In genomic region chr11:97797369-97798082, GRCm38 (mm10) we compare ENCODE assay signal across 11 mouse cellular contexts. TPM values are rescaled to one million over a fixed set of nuclear protein-coding genes. Genes with fewer than 3 reads are reported as not detected.
DNase-seq lines count a peak whose midpoint lies in the region; ATAC-seq and TF ChIP-seq lines count a peak whose summit lies in the region.
"Had no signal": no experiment of that assay in that cellular context is flagged by ENCODE, and none has a peak within 500 bp of the region (broad histone marks: within the 10 kb centered on the region; RNA-seq: fewer than 3 reads in every experiment).

No protein-coding gene starts in this region.

- H3K9me3 ChIP-seq in hindbrain, embryonic 10.5 days = no peaks in the 10 kb centered on the region
- H3K9me3 ChIP-seq in hindbrain, embryonic 12.5 days (replicated peaks) = no peaks in the 10 kb centered on the region
- H3K9me3 ChIP-seq in ES-E14 (ENCODE audit: control insufficient read depth, insufficient read depth, low read depth, low read length) = no peaks in the 10 kb centered on the region
- no peaks in the 10 kb centered on the region for H3K9me3 ChIP-seq in embryonic facial prominence, embryonic 15.5 days (replicated peaks)
- no peaks in the 10 kb centered on the region for H3K9me3 ChIP-seq in midbrain, embryonic 10.5 days (replicated peaks)

- H3K4me2 ChIP-seq in hindbrain, embryonic 12.5 days (replicated peaks) = no peak overlapping the region
- H3K4me2 ChIP-seq in embryonic facial prominence, embryonic 15.5 days (replicated peaks) = peak overlapping the region; percentile 64

- ATAC-seq in hindbrain, embryonic 12.5 days (ENCODE audit: low FRiP score) = no peak
- ATAC-seq in embryonic facial prominence, embryonic 15.5 days (ENCODE audit: insufficient number of reproducible peaks, low FRiP score, low TSS enrichment, low read depth) = no peak

- H3K27me3 ChIP-seq in hindbrain, embryonic 10.5 days (ENCODE audit: insufficient read depth, poor library complexity, severe bottlenecking) = no peaks in the 10 kb centered on the region
- no peaks in the 10 kb centered on the region for H3K27me3 ChIP-seq in hindbrain, embryonic 12.5 days
- no peaks in the 10 kb centered on the region for H3K27me3 ChIP-seq in embryonic facial prominence, embryonic 15.5 days
- H3K27me3 ChIP-seq in midbrain, embryonic 10.5 days (ENCODE audit: low read depth, poor library complexity, severe bottlenecking) = 0 out of 2 replicates have a peak, but pooled peaks cover 6% of the 10 kb centered on the region

- peaks cover 36% of the 10 kb centered on the region for H3K4me1 ChIP-seq in hindbrain, embryonic 10.5 days (replicated peaks)
- H3K4me1 ChIP-seq in hindbrain, embryonic 12.5 days = peaks cover 22% of the 10 kb centered on the region
- peaks cover 13 to 18% of the 10 kb centered on the region in 2 experiments for H3K4me1 ChIP-seq in ES-E14 (ENCODE audit: control insufficient read depth in 2 of 2, insufficient read depth in 2 of 2, low read length in 2 of 2, poor library complexity in 1 of 2)
- peaks cover 31% of the 10 kb centered on the region for H3K4me1 ChIP-seq in embryonic facial prominence, embryonic 15.5 days
- H3K4me1 ChIP-seq in midbrain, embryonic 10.5 days = peaks cover 34% of the 10 kb centered on the region

- in situ Hi-C loops in ES-E14 (cut with MboI; ENCODE audit: low sequenced_read_pairs in 2 of 2, unreplicated experiment in 2 of 2) = no loop called here

- H3K27ac ChIP-seq in hindbrain, embryonic 10.5 days = no peak overlapping the region
- H3K27ac ChIP-seq in hindbrain, embryonic 12.5 days = no peak overlapping the region
- H3K27ac ChIP-seq in ES-E14 (ENCODE audit: insufficient read depth, low read depth, low read length, poor library complexity, severe bottlenecking) = no peak overlapping the region; the same call in 1 of the 2 replicates
- H3K27ac ChIP-seq in embryonic facial prominence, embryonic 15.5 days (replicated peaks) = peak overlapping the region; percentile 98; the same call in 1 of the 2 replicates
- no peak overlapping the region for H3K27ac ChIP-seq in midbrain, embryonic 10.5 days (replicated peaks)

- no peaks in the 10 kb centered on the region for H3K36me3 ChIP-seq in hindbrain, embryonic 10.5 days
- no peaks in the 10 kb centered on the region for H3K36me3 ChIP-seq in hindbrain, embryonic 12.5 days
- no peaks in the 10 kb centered on the region; the same call in 1 of the 2 replicates for H3K36me3 ChIP-seq in ES-E14 (ENCODE audit: control insufficient read depth, insufficient read depth, low read length, poor library complexity, severe bottlenecking)
- H3K36me3 ChIP-seq in embryonic facial prominence, embryonic 15.5 days = no peaks in the 10 kb centered on the region
- H3K36me3 ChIP-seq in midbrain, embryonic 10.5 days = no peaks in the 10 kb centered on the region

- peak overlapping the region; percentile 24; the same call in 1 of the 2 replicates for H3K4me3 ChIP-seq in hindbrain, embryonic 10.5 days
- H3K4me3 ChIP-seq in hindbrain, embryonic 12.5 days = no peak overlapping the region
- H3K4me3 ChIP-seq in ES-E14 (ENCODE audit: insufficient read depth in 1 of 2, low read depth in 1 of 2, low read length in 2 of 2, poor library complexity in 1 of 2, severe bottlenecking in 1 of 2) = no peak overlapping the region; a peak in 1 of 4 replicates
- no peak overlapping the region; the same call in 1 of the 2 replicates for H3K4me3 ChIP-seq in embryonic facial prominence, embryonic 15.5 days (replicated peaks)
- peak overlapping the region; percentile 95; the same call in 1 of the 2 replicates for H3K4me3 ChIP-seq in midbrain, embryonic 10.5 days

- 60% methylated on average over 15 of the region's 15 CpGs for WGBS in hindbrain, embryonic 10.5 days
- WGBS in hindbrain, embryonic 12.5 days = 50% methylated on average over 15 of the region's 15 CpGs
- WGBS in embryonic facial prominence, embryonic 15.5 days = 46% methylated on average over 15 of the region's 15 CpGs
- 64% methylated on average over 15 of the region's 15 CpGs for WGBS in midbrain, embryonic 10.5 days

- H3K9ac ChIP-seq in hindbrain, embryonic 12.5 days = no peak overlapping the region
- no peak overlapping the region; the same call in 1 of the 2 replicates for H3K9ac ChIP-seq in ES-E14 (ENCODE audit: insufficient read depth, low read depth, low read length, poor library complexity, severe bottlenecking)
- no peak overlapping the region for H3K9ac ChIP-seq in embryonic facial prominence, embryonic 15.5 days

- no peak for DNase-seq in hindbrain, embryonic 10.5 days (ENCODE audit: low spot score)
- no peak for DNase-seq in ES-E14 (ENCODE audit: low read depth, low spot score)
- DNase-seq in midbrain, embryonic 10.5 days (ENCODE audit: low spot score) = no peak
- DNase-seq in right cerebral cortex, postnatal 4 days = no peak
- no peak for DNase-seq in urinary bladder, postnatal 25 days (ENCODE audit: low spot score)
- no peak for DNase-seq in thymus, postnatal 10 days (ENCODE audit: low spot score in 2 of 2)

TF ChIP-seq in ES-E14, 5 proteins besides CTCF, POLR2A, EP300 and RAD21:
- TF ChIP-seq CHD2 (IDR thresholded peaks at IDR 0.05; ENCODE audit: low read depth, low read length) (no peak), ZNF384 (IDR thresholded peaks at IDR 0.05; ENCODE audit: low read depth, low read length) (peak; percentile 50; the same call in 1 of the 2 replicates)

RNA-seq across cellular contexts. Expression of gene Lasp1, which starts 1.3 kb away (rescaled TPM):
- polyA plus RNA-seq in hindbrain, embryonic 10.5 days (2016; fragmentation: Nextera tagmentation; extraction: Ambion mirVana) = 77.7 and 90.1 TPM in 2 replicates
- polyA plus RNA-seq in hindbrain, embryonic 12.5 days (2016; fragmentation: Nextera tagmentation; extraction: Ambion mirVana) = 111 and 120 TPM in 2 replicates
- total RNA-seq in ES-E14 (2012; rRNA removed) = 108 and 147 TPM in 2 replicates
- polyA plus RNA-seq in embryonic facial prominence, embryonic 15.5 days (2015; fragmentation: Nextera tagmentation; extraction: Ambion mirVana) = 117 and 121 TPM in 2 replicates
- 75.1 and 88.8 TPM in 2 replicates for polyA plus RNA-seq in midbrain, embryonic 10.5 days (2016; fragmentation: Nextera tagmentation; extraction: Ambion mirVana)

RNA-seq across cellular contexts. Expression of gene Rpl23, which starts 15.3 kb away (rescaled TPM):
- polyA plus RNA-seq in hindbrain, embryonic 10.5 days (2016; fragmentation: Nextera tagmentation; extraction: Ambion mirVana) = 381 and 439 TPM in 2 replicates
- 347 and 376 TPM in 2 replicates for polyA plus RNA-seq in hindbrain, embryonic 12.5 days (2016; fragmentation: Nextera tagmentation; extraction: Ambion mirVana)
- 1,213 and 1,430 TPM in 2 replicates for total RNA-seq in ES-E14 (2012; rRNA removed)
- 567 and 575 TPM in 2 replicates for polyA plus RNA-seq in embryonic facial prominence, embryonic 15.5 days (2015; fragmentation: Nextera tagmentation; extraction: Ambion mirVana)
- 378 and 451 TPM in 2 replicates for polyA plus RNA-seq in midbrain, embryonic 10.5 days (2016; fragmentation: Nextera tagmentation; extraction: Ambion mirVana)

RNA-seq across cellular contexts. Expression of gene 1700001P01Rik, which starts 21.8 kb away (rescaled TPM):
- polyA plus RNA-seq in hindbrain, embryonic 10.5 days (2016; fragmentation: Nextera tagmentation; extraction: Ambion mirVana) = 0.37 and 0.80 TPM in 2 replicates
- 0.68 and 0.98 TPM in 2 replicates for polyA plus RNA-seq in hindbrain, embryonic 12.5 days (2016; fragmentation: Nextera tagmentation; extraction: Ambion mirVana)
- total RNA-seq in ES-E14 (2012; rRNA removed) = 2.3 TPM in 2 replicates
- polyA plus RNA-seq in embryonic facial prominence, embryonic 15.5 days (2015; fragmentation: Nextera tagmentation; extraction: Ambion mirVana) = 0.95 TPM in 1 of 2 replicates, not detected in the other
- polyA plus RNA-seq in midbrain, embryonic 10.5 days (2016; fragmentation: Nextera tagmentation; extraction: Ambion mirVana) = 0.20 and 0.46 TPM in 2 replicates
- polyA plus RNA-seq: adrenal gland, adult 2 months; heart, postnatal 0 days; neural tube, embryonic 11.5 days had no signal

RNA-seq across cellular contexts. Expression of gene Cwc25, which starts 31.2 kb away (rescaled TPM):
- polyA plus RNA-seq in hindbrain, embryonic 10.5 days (2016; fragmentation: Nextera tagmentation; extraction: Ambion mirVana) = 19.4 and 20.6 TPM in 2 replicates
- polyA plus RNA-seq in hindbrain, embryonic 12.5 days (2016; fragmentation: Nextera tagmentation; extraction: Ambion mirVana) = 22.0 and 25.4 TPM in 2 replicates
- 14.0 and 18.5 TPM in 2 replicates for total RNA-seq in ES-E14 (2012; rRNA removed)
- 18.0 and 20.7 TPM in 2 replicates for polyA plus RNA-seq in embryonic facial prominence, embryonic 15.5 days (2015; fragmentation: Nextera tagmentation; extraction: Ambion mirVana)
- polyA plus RNA-seq in midbrain, embryonic 10.5 days (2016; fragmentation: Nextera tagmentation; extraction: Ambion mirVana) = 20.5 and 21.8 TPM in 2 replicates

RNA-seq across cellular contexts. Expression of gene B230217C12Rik, which starts 43.1 kb away (rescaled TPM):
- 10.0 and 12.3 TPM in 2 replicates for polyA plus RNA-seq in hindbrain, embryonic 10.5 days (2016; fragmentation: Nextera tagmentation; extraction: Ambion mirVana)
- 14.1 and 14.8 TPM in 2 replicates for polyA plus RNA-seq in hindbrain, embryonic 12.5 days (2016; fragmentation: Nextera tagmentation; extraction: Ambion mirVana)
- total RNA-seq in ES-E14 (2012; rRNA removed) = 3.0 and 4.1 TPM in 2 replicates
- 6.8 and 7.4 TPM in 2 replicates for polyA plus RNA-seq in embryonic facial prominence, embryonic 15.5 days (2015; fragmentation: Nextera tagmentation; extraction: Ambion mirVana)
- polyA plus RNA-seq in midbrain, embryonic 10.5 days (2016; fragmentation: Nextera tagmentation; extraction: Ambion mirVana) = 12.6 and 14.3 TPM in 2 replicates

Comparison
In these comparisons a context has a peak if more than half of its experiments do, and no peak if none do; other contexts are left out.
1. H3K4me3 ChIP-seq: peak in hindbrain, embryonic 10.5 days (single experiment) and midbrain, embryonic 10.5 days (single experiment); none in hindbrain, embryonic 12.5 days (single experiment), ES-E14 (0 of 2) and embryonic facial prominence, embryonic 15.5 days (single experiment).